Mouse (Mus musculus) G1E (cell line): Measurements from ENCODE around the gene Cnot9. TPM values are rescaled to one million over a fixed set of nuclear protein-coding genes. Genes with fewer than 3 reads are reported as not detected.
"Not testable (repeated sequence)": the region's sequence is repeated elsewhere in the genome, so short reads cannot be mapped to it uniquely, and the experiment has no call there.

Source experiments
- ATAC-seq: 2 replicates; pipeline ENCODE4 v1.8.0; 2016; ENCODE audit warnings: mild to moderate bottlenecking; ENCODE audit not compliant: insufficient number of reproducible peaks, poor library complexity, low FRiP score, severe bottlenecking; ENCODE audit errors: extremely low read depth
- DNase-seq: peaks from one replicate; pipeline ENCODE4 v3.0.0; 2012; ENCODE audit warnings: low spot score
- H3K27me3 ChIP-seq: 2 replicates; pipeline ENCODE4 v1.6.1; 2012; ENCODE audit warnings: mild to moderate bottlenecking, low read length, inconsistent platforms; ENCODE audit not compliant: insufficient read depth
- H3K36me3 ChIP-seq: replicated peaks from 2 replicates; pipeline ENCODE3; 2012; ENCODE audit warnings: mild to moderate bottlenecking, inconsistent platforms
- H3K4me1 ChIP-seq: 2 replicates; pipeline ENCODE4 v1.6.1; 2012; ENCODE audit warnings: low read depth, low read length, inconsistent platforms, mixed read lengths; ENCODE audit not compliant: insufficient read depth
- H3K4me3 ChIP-seq: 2 replicates; pipeline ENCODE4 v1.5.1; 2012; ENCODE audit warnings: low read depth, mild to moderate bottlenecking, inconsistent platforms, low read length, moderate library complexity, mixed read lengths
- H3K9me3 ChIP-seq: replicated peaks from 2 replicates; pipeline ENCODE4 v1.6.1; 2012; ENCODE audit warnings: inconsistent platforms
- CTCF ChIP-seq: IDR thresholded peaks from 2 replicates; pipeline ENCODE4 v1.5.1; 2012; ENCODE audit warnings: low read depth, low read length, inconsistent platforms, mixed read lengths
- GATA1 ChIP-seq: IDR thresholded peaks from 2 replicates; pipeline ENCODE4 v1.6.1; 2012; ENCODE audit warnings: borderline replicate concordance, low read length, inconsistent platforms, mixed read lengths
- GATA2 ChIP-seq: IDR thresholded peaks from 2 replicates; pipeline ENCODE4 v1.6.1; 2012; ENCODE audit warnings: low read depth, low read length, inconsistent platforms, borderline replicate concordance
- POLR2AphosphoS5 ChIP-seq: IDR thresholded peaks from 2 replicates; pipeline ENCODE4 v1.6.1; 2012; ENCODE audit warnings: low read depth, low read length, inconsistent platforms; ENCODE audit not compliant: insufficient replicate concordance
- TAL1 ChIP-seq: conservative IDR thresholded peaks from 2 replicates; pipeline ENCODE4 v1.6.1; 2012; ENCODE audit warnings: low read depth, low read length, inconsistent platforms, mixed read lengths
- polyA plus RNA-seq: library from polyadenylated mRNA; stranded (reverse); fragments of >175 nt; gene quantifications from 2 replicates; pipeline ENCODE4 v1.2.3, GENCODE M21; 2012
- total RNA-seq, 2 experiments: library from RNA; stranded (forward) in 1 of 2; stranded (reverse) in 1 of 2; fragments of 200-1000 nt in 1 of 2; fragments of >200 nt in 1 of 2; fragmentation: Nextera tagmentation in 1 of 2; gene quantifications; 2 replicates each; pipeline ENCODE4 v1.2.3; 2014 to 2017

The Cnot9 gene
- total and polyA plus RNA-seq, 3 experiments: 37.1 to 158 (median 87.5) TPM

- peaks cover 67% of the 10 kb centered on the region for H3K36me3 ChIP-seq
Measured at GRCm38 (mm10) chr1:74511306-74511705, 5.4 kb downstream of the Cnot9 start.

GRCm38 (mm10) chr1:74512999-74513398, 7.1 kb downstream of the Cnot9 start:
- not testable (repeated sequence) for ATAC-seq, H3K9me3 ChIP-seq, H3K4me3 ChIP-seq, DNase-seq, H3K27me3 ChIP-seq
- Histone ChIP-seq H3K4me1 (peaks cover 50% of the 10 kb centered on the region), H3K36me3 (peaks cover 74% of the 10 kb centered on the region)

More at GRCm38 (mm10) chr1:74511306-74511705, 5.4 kb downstream of the Cnot9 start:
- no peak for TF ChIP-seq GATA2
- DNase-seq: no peak
- Histone ChIP-seq H3K4me1 (peaks cover 56% of the 10 kb centered on the region), H3K27me3 (no peaks in the 10 kb centered on the region), H3K9me3 (no peaks in the 10 kb centered on the region), H3K4me3 (no peak overlapping the region)
- ATAC-seq: no peak

- no peak overlapping the region for H3K4me3 ChIP-seq
- no peaks in the 10 kb centered on the region for H3K9me3 ChIP-seq
- DNase-seq (no peak), ATAC-seq (no peak)
- TF ChIP-seq GATA1 (no peak), GATA2 (no peak), POLR2AphosphoS5 (no peak), TAL1 (no peak), CTCF (no peak)
- peaks cover 9% of the 10 kb centered on the region for H3K4me1 ChIP-seq
- no peaks in the 10 kb centered on the region for H3K27me3 ChIP-seq
- H3K36me3 ChIP-seq: peaks cover 92% of the 10 kb centered on the region
Measured at GRCm38 (mm10) chr1:74519875-74520274, 14.0 kb downstream of the Cnot9 start.

GRCm38 (mm10) chr1:74524746-74525145, 18.9 kb downstream of the Cnot9 start:
- TF ChIP-seq POLR2AphosphoS5 (no peak), GATA1 (no peak), GATA2 (no peak), CTCF (no peak), TAL1 (no peak)

GRCm38 (mm10) chr1:74528589-74528988, 22.7 kb downstream of the Cnot9 start:
- no peak overlapping the region for H3K4me3 ChIP-seq
- no peaks in the 10 kb centered on the region for H3K27me3 ChIP-seq
- H3K4me1 ChIP-seq: no peaks in the 10 kb centered on the region
- peaks cover 99% of the 10 kb centered on the region for H3K36me3 ChIP-seq
- ATAC-seq (no peak), DNase-seq (no peak)
- H3K9me3 ChIP-seq: no peaks in the 10 kb centered on the region
- TF ChIP-seq GATA2 (no peak), TAL1 (no peak), POLR2AphosphoS5 (no peak), GATA1 (no peak), CTCF (no peak)

More at GRCm38 (mm10) chr1:74524746-74525145, 18.9 kb downstream of the Cnot9 start:
- no peak for ATAC-seq
- no peak for DNase-seq
- peaks cover 99% of the 10 kb centered on the region for H3K36me3 ChIP-seq
- no peak overlapping the region for H3K4me3 ChIP-seq
- H3K4me1 ChIP-seq: no peaks in the 10 kb centered on the region; the same call in 1 of the 2 replicates
- H3K27me3 ChIP-seq: no peaks in the 10 kb centered on the region
- H3K9me3 ChIP-seq: no peaks in the 10 kb centered on the region

- H3K4me1 ChIP-seq: peaks cover 4% of the 10 kb centered on the region; the same call in 1 of the 2 replicates
- TF ChIP-seq GATA2: no peak
- TF ChIP-seq GATA1: no peak
- no peak for TF ChIP-seq TAL1
- no peak for TF ChIP-seq POLR2AphosphoS5
- TF ChIP-seq CTCF: no peak
- no peaks in the 10 kb centered on the region for H3K36me3 ChIP-seq
- peaks cover 17% of the 10 kb centered on the region for H3K27me3 ChIP-seq
- ATAC-seq (no peak), DNase-seq (no peak)
- no peak overlapping the region for H3K4me3 ChIP-seq
- no peaks in the 10 kb centered on the region for H3K9me3 ChIP-seq
Measured at GRCm38 (mm10) chr1:74538650-74539049, 32.8 kb downstream of the Cnot9 start.

GRCm38 (mm10) chr1:74542451-74542961, 36.6 kb downstream of the Cnot9 start, which contains the start of gene Plcd4:
TSS of gene Plcd4 (plus strand) at chr1:74542888.
- Histone ChIP-seq H3K4me3 (no peak within 1 kb of the TSS), H3K27me3 (peaks cover 48% of the 10 kb centered on the region), H3K36me3 (no peaks in the 10 kb centered on the region), H3K4me1 (peaks cover 4% of the 10 kb centered on the region; the same call in 1 of the 2 replicates), H3K9me3 (no peaks in the 10 kb centered on the region)
- TF ChIP-seq GATA2 (no peak), CTCF (no peak), POLR2AphosphoS5 (no peak), GATA1 (no peak), TAL1 (no peak)
- ATAC-seq (no peak), DNase-seq (no peak)
